Mouse (Mus musculus): ENCODE measurements around the gene Prim2. TPM values are rescaled to one million over a fixed set of nuclear protein-coding genes. Genes with fewer than 3 reads are reported as not detected.

Gene Prim2
- polyA plus RNA-seq, 1 experiment: 2.5 TPM

DNA sequence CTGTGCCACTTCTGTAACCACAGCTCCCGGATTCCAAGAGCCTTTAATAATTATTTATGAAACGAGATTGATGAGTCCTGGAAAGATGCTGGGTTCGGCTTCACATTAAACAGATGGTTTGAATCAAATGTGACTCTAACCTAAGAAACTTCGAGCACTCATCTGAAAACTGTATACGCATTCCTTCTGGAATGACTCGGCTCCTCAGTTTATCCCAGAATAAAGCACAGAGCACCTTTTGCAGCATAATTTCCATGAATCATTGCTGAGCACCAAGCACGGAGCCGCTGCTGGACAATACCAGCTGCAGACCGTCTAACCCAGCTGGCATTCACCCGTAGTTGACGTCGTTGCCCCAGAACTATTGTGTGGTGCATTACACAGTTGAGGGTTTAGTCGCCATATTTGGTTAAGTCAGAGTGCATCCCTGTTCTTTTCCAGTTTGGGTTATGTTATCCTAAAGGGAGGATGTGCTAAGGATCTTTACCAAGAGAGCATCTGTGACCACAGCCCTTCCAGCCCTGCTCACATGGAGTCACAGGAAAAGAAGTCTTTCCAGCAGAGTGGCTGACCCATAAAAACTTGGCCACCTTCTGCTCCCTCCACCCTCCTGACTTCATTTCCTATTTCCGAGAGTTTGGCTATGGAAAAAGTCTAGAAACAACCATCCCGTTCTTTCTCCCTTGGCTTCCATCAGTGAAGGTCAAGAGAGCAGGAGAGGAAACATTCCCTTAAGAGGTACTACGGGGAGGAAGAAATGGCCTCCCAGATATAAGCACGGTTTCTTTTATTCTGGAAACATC lies 3.8 kb upstream of the Prim2 start:
- Histone ChIP-seq H3K27ac (ENCODE audit: insufficient read depth, low read depth, low read length) (no peak overlapping the region), H3K4me1 (ENCODE audit: control insufficient read depth, insufficient read depth, insufficient read length, low read length) (peaks cover 3% of the 10 kb centered on the region; the same call in 1 of the 2 replicates), H3K27me3 (ENCODE audit: control insufficient read depth, insufficient read depth, low read length) (no peaks in the 10 kb centered on the region), H3K4me3 (ENCODE audit: low read depth, low read length) (no peak overlapping the region), H3K36me3 (ENCODE audit: control insufficient read depth, insufficient read depth, low read length) (no peaks in the 10 kb centered on the region)
- WGBS: 68% methylated on average over 17 of the region's 17 CpGs
- TF ChIP-seq CTCF (IDR thresholded peaks at IDR 0.05; ENCODE audit: extremely low read depth, insufficient read length, insufficient replicate concordance, low read depth, low read length): no peak
- TF ChIP-seq POLR2A (IDR thresholded peaks at IDR 0.05; ENCODE audit: low read depth, low read length): no peak

DNA sequence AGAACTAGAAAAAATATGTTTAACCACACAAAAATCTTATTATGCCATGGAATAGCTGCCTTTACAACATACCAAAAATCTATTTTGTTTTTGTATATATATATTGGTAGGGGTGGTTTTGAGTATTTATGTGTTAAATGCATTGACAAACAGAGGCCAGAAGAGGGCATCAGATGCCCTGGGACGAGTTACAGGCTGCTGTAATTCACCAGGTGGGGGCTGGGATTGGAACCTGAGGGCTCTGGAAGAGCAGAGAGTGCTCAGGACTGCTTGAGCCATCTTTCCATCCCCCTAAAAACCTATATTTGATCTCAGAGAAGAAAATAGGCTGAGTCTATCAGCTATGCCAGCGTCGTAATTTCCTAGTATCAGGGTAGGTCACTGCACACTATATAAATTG lies 2.9 kb upstream of the Prim2 start:
- Histone ChIP-seq H3K27me3 (ENCODE audit: control insufficient read depth, insufficient read depth, low read length) (no peaks in the 10 kb centered on the region), H3K4me3 (ENCODE audit: low read depth, low read length) (no peak overlapping the region), H3K27ac (ENCODE audit: insufficient read depth, low read depth, low read length) (no peak overlapping the region), H3K4me1 (ENCODE audit: control insufficient read depth, insufficient read depth, insufficient read length, low read length) (peaks cover 3% of the 10 kb centered on the region; the same call in 1 of the 2 replicates), H3K36me3 (ENCODE audit: control insufficient read depth, insufficient read depth, low read length) (no peaks in the 10 kb centered on the region)
- TF ChIP-seq CTCF (IDR thresholded peaks at IDR 0.05; ENCODE audit: extremely low read depth, insufficient read length, insufficient replicate concordance, low read depth, low read length): peak; percentile 48; the same call in 1 of the 2 replicates
- TF ChIP-seq POLR2A (IDR thresholded peaks at IDR 0.05; ENCODE audit: low read depth, low read length): no peak
- 31% methylated on average over 3 of the region's 3 CpGs for WGBS

DNA sequence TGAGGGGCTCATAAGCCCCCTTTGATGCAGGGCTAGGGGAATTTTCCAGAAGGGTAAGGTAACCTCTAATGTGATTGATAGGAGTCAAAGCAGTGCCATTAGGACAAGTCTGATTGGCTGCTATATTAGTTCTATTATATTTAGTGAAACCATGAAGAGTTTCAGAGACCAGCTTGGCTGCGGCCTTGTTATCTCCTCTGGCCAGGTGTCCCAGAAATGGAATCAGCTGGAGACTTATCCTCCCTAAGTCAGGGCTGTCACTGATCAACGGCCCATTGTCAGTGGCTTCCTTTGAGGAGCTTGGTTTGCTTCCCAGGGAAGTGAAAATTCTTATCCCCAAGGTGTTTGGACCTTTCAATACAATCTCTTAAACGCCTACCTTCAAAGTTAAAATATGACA lies 2.5 kb upstream of the Prim2 start:
- TF ChIP-seq POLR2A (IDR thresholded peaks at IDR 0.05; ENCODE audit: low read depth, low read length): no peak
- no peak for TF ChIP-seq CTCF (IDR thresholded peaks at IDR 0.05; ENCODE audit: extremely low read depth, insufficient read length, insufficient replicate concordance, low read depth, low read length)
- WGBS: 69% methylated on average over 3 of the region's 3 CpGs
- no peaks in the 10 kb centered on the region for H3K36me3 ChIP-seq (ENCODE audit: control insufficient read depth, insufficient read depth, low read length)
- no peaks in the 10 kb centered on the region for H3K27me3 ChIP-seq (ENCODE audit: control insufficient read depth, insufficient read depth, low read length)
- H3K27ac ChIP-seq (ENCODE audit: insufficient read depth, low read depth, low read length): no peak overlapping the region
- H3K4me1 ChIP-seq (ENCODE audit: control insufficient read depth, insufficient read depth, insufficient read length, low read length): peaks cover 3% of the 10 kb centered on the region; the same call in 1 of the 2 replicates
- H3K4me3 ChIP-seq (ENCODE audit: low read depth, low read length): no peak overlapping the region

DNA sequence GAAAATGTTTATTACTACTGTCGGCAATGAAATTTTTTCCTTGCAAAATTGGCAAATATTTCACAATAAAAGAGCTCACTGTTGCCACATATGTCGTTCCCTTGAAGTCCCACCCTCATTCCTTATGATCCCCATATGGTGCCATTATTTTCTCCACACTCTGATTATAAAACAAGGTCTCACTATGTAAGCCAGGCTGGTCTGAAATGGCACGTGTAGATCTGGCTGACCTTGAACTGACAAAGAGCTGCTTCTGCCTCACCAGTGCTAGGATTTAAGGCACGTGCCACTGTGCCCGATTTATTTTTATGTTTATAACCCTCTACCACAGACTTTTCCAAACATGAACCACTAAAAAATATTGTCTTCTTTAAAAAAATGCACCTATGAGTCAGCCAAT lies 1.8 kb upstream of the Prim2 start:
- H3K4me1 ChIP-seq (ENCODE audit: control insufficient read depth, insufficient read depth, insufficient read length, low read length): peaks cover 3% of the 10 kb centered on the region; the same call in 1 of the 2 replicates
- no peak overlapping the region for H3K27ac ChIP-seq (ENCODE audit: insufficient read depth, low read depth, low read length)
- no peak overlapping the region for H3K4me3 ChIP-seq (ENCODE audit: low read depth, low read length)
- no peaks in the 10 kb centered on the region for H3K36me3 ChIP-seq (ENCODE audit: control insufficient read depth, insufficient read depth, low read length)
- TF ChIP-seq CTCF (IDR thresholded peaks at IDR 0.05; ENCODE audit: extremely low read depth, insufficient read length, insufficient replicate concordance, low read depth, low read length): no peak
- no peak for TF ChIP-seq POLR2A (IDR thresholded peaks at IDR 0.05; ENCODE audit: low read depth, low read length)
- H3K27me3 ChIP-seq (ENCODE audit: control insufficient read depth, insufficient read depth, low read length): no peaks in the 10 kb centered on the region
- WGBS: 62% methylated on average over 5 of the region's 5 CpGs

- TF ChIP-seq POLR2A (IDR thresholded peaks at IDR 0.05; ENCODE audit: low read depth, low read length) (no peak), CTCF (IDR thresholded peaks at IDR 0.05; ENCODE audit: extremely low read depth, insufficient read length, insufficient replicate concordance, low read depth, low read length) (no peak)
- WGBS: under 1% methylated on average over 37 of the region's 37 CpGs
- Histone ChIP-seq H3K27me3 (ENCODE audit: control insufficient read depth, insufficient read depth, low read length) (no peaks in the 10 kb centered on the region), H3K36me3 (ENCODE audit: control insufficient read depth, insufficient read depth, low read length) (no peaks in the 10 kb centered on the region), H3K27ac (ENCODE audit: insufficient read depth, low read depth, low read length) (peak overlapping the region; percentile 61; the same call in 1 of the 2 replicates), H3K4me1 (ENCODE audit: control insufficient read depth, insufficient read depth, insufficient read length, low read length) (peaks cover 3% of the 10 kb centered on the region; the same call in 1 of the 2 replicates), H3K4me3 (ENCODE audit: low read depth, low read length) (peak overlapping the region; percentile 80)
These were observed 595 bp upstream of the Prim2 start for GRCm38 (mm10) chr1:33670164-33670616.

DNA sequence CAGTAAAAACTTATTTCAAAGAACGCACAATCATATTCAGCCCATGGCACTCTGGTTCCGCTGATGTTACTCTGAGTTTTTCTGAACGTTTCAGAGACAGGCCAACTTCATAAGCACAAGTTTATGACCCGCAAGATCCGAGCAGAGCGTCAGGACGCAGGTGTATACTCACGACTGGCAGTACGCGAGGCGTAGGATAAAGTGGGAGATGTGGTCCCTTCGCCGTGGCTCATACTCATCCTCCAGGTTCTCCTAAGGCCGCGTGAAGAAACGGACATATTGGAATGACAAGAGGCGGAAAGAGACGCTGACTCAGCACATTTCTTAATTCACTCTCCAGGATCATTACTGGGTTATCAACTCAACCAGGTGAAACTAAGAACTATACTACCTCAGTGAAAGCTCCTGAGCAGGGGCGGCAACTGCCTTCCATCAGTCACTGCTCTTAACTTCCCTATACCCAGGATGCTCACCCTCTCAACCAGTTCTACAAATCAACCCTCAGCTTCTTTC lies 5.9 kb downstream of the Prim2 start:
- WGBS: 89% methylated on average over 19 of the region's 19 CpGs
- peaks cover 11% of the 10 kb centered on the region; the same call in 1 of the 2 replicates for H3K36me3 ChIP-seq (ENCODE audit: control insufficient read depth, insufficient read depth, low read length)
- no peak for TF ChIP-seq POLR2A (IDR thresholded peaks at IDR 0.05; ENCODE audit: low read depth, low read length)
- TF ChIP-seq CTCF (IDR thresholded peaks at IDR 0.05; ENCODE audit: extremely low read depth, insufficient read length, insufficient replicate concordance, low read depth, low read length): no peak
- H3K4me1 ChIP-seq (ENCODE audit: control insufficient read depth, insufficient read depth, insufficient read length, low read length): no peaks in the 10 kb centered on the region
- H3K27me3 ChIP-seq (ENCODE audit: control insufficient read depth, insufficient read depth, low read length): no peaks in the 10 kb centered on the region
- H3K27ac ChIP-seq (ENCODE audit: insufficient read depth, low read depth, low read length): no peak overlapping the region
- H3K4me3 ChIP-seq (ENCODE audit: low read depth, low read length): no peak overlapping the region

DNA sequence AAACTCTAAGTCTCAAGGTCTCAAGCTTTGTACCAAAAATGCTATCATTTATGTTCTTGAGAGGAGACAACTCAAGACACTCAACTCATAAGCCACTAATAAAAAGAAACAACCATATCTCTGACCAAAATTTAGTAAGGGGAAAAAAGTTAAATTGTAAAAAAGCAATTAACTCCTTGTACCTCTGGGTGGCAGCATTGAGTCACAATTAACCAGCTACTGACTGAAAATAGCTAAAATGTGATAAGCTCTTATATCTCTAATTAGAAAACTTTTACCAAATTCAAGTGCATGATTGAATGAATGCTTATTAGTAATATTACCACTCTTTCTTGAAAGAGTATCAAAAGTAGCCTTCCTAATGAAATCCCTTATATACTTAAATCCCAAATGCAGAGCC lies 6.4 kb downstream of the Prim2 start:
- H3K36me3 ChIP-seq (ENCODE audit: control insufficient read depth, insufficient read depth, low read length): peaks cover 13% of the 10 kb centered on the region; the same call in 1 of the 2 replicates
- no peaks in the 10 kb centered on the region for H3K27me3 ChIP-seq (ENCODE audit: control insufficient read depth, insufficient read depth, low read length)
- H3K27ac ChIP-seq (ENCODE audit: insufficient read depth, low read depth, low read length): no peak overlapping the region
- H3K4me1 ChIP-seq (ENCODE audit: control insufficient read depth, insufficient read depth, insufficient read length, low read length): no peaks in the 10 kb centered on the region
- no peak for TF ChIP-seq POLR2A (IDR thresholded peaks at IDR 0.05; ENCODE audit: low read depth, low read length)
- no peak for TF ChIP-seq CTCF (IDR thresholded peaks at IDR 0.05; ENCODE audit: extremely low read depth, insufficient read length, insufficient replicate concordance, low read depth, low read length)
- H3K4me3 ChIP-seq (ENCODE audit: low read depth, low read length): no peak overlapping the region

Data from small intestine, adult 2 months (tissue).